Mouse (Mus musculus): ENCODE data around the gene Mdm4. TPM values are rescaled to one million over a fixed set of nuclear protein-coding genes. Genes with fewer than 3 reads are reported as not detected.

Gene Mdm4
- 32.9 and 37.4 TPM in 2 replicates for polyA plus RNA-seq (2012; rRNA removed)

GRCm38 (mm10) chr1:133030461-133030860 lies at the start of gene Mdm4:
Gene Mdm4 (minus strand): TSS chr1:133030561.

GRCm38 (mm10) chr1:133045011-133045860 lies 14.9 kb upstream of the Mdm4 start, which contains the start of gene Pik3c2b:
Gene Pik3c2b (plus strand): TSS chr1:133045667.

Other genes starting within 250 kb of the Mdm4 start
- 21.8 and 22.7 TPM in 2 replicates for gene Lrrn2, start 150.3 kb downstream of the Mdm4 start, polyA plus RNA-seq (2012; rRNA removed)
- gene Pik3c2b, start 15.1 kb upstream of the Mdm4 start, polyA plus RNA-seq (2012; rRNA removed), result 10.3 and 11.2 TPM in 2 replicates
- gene Ppp1r15b, start 100.6 kb upstream of the Mdm4 start, polyA plus RNA-seq (2012; rRNA removed), result 22.3 and 32.7 TPM in 2 replicates
- 26.8 and 33.3 TPM in 2 replicates for gene Plekha6, start 133.6 kb upstream of the Mdm4 start, polyA plus RNA-seq (2012; rRNA removed)

Data from ovary, adult 2 months (tissue).